Mouse (Mus musculus) MEL-GATA-1-ER (cell line): ENCODE measurements around the gene Xirp1.
"Not testable (repeated sequence)": the region's sequence is repeated elsewhere in the genome, so short reads cannot be mapped to it uniquely, and the experiment has no call there.

ENCODE experiments used
- DNase-seq: peaks from one replicate; pipeline ENCODE4 v3.0.0-alpha.2; 2012; ENCODE audit warnings: low read depth; ENCODE audit errors: extremely low read depth

Xirp1 gene

DNA sequence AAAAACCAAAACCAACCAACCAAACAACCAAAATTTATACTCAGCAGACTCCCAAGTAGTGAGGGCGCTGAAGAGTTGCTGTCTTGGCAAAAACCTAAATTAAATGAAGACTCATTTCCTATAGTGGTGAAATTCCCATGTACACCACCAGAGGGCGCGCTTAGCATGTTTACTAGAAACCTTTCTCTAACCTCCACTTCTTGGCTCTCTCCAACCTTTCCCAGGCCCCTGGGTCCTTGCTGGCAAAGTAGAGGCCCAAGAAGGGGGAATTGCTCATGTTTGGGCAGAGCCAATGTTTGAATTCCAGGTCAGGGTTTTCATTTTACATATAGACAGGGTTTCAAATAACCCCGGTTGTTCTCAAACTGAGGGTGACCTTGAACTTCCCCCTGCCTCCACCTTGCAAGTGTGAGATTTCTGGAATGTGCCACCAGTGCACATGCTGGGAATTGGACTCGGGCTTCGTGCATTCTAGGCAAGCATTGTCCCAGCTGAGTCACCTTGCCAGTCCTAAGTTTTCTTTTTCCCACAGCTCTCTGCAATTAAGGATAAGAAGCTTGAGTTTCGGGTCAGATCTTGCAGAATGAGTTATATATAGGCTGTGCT is 3.0 kb downstream of the Xirp1 start:
- DNase-seq: peak; percentile 36

DNA sequence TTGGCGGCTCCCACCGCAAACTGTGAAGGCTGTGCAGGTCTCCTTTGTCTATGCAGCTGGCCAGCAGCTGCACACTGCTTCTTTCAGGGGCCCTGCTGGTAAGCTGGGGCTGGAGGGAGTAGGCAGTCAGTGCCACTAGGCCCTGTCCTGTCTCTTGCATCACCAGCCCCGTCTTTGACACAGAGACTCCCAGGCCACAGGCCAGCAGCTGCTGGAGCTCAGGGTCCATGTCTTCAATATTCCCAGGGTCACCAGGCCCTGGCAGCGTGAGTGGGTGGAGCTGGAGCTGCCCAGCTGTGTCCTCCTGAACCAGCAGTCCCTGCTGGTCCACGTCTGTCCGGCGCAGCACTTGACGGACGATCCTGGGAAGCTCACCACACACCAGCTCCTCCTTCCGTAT is 6.4 kb downstream of the Xirp1 start:
- DNase-seq: no peak

DNA sequence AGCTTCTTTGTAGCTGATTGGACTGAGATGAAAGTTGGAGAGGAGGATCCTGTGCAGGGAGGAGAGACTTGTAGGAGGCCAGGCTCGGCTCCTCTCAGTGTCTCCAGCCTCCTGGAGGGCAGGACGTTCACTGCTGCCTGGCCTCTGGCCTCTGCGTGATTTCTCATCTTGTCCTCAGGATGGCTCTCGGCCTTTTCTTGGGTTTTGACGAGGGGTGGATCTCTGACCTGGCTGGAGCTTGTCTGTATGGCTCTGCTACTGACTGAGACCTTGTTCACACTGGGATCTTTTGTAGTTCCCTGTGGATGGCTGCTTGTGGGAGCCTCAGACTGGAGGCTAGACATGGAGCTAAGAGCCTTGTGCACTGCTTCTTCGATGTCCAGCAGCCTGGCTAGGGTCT is 8.6 kb downstream of the Xirp1 start:
- no peak for DNase-seq

DNA sequence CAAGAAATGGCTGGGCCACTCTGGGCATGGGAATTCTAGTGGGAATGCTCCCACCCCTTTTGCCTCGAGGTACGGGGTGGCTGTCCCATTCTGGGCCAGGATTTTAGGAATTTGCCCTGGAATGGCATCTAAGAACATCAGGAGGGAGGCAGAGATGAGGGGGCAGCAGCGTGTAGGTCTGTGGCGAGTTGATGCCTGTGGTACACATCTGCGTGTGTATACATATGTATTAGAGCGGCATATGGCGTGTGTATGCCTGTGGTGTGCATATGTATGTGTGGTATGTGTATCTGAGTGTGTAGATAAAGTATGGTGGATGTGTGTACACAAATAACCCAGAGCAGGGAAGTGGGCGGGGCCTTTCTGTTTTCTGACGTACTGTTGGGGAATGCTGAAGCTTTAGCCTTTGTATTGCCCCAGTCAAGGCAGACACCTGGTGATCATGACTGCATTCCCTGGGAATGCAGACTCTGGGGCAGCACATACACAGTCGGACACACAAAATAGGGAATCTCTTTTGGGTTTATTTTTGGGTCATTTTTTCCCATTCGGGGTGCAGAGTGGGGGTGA is 10.1 kb downstream of the Xirp1 start:
- DNase-seq: no peak

DNA sequence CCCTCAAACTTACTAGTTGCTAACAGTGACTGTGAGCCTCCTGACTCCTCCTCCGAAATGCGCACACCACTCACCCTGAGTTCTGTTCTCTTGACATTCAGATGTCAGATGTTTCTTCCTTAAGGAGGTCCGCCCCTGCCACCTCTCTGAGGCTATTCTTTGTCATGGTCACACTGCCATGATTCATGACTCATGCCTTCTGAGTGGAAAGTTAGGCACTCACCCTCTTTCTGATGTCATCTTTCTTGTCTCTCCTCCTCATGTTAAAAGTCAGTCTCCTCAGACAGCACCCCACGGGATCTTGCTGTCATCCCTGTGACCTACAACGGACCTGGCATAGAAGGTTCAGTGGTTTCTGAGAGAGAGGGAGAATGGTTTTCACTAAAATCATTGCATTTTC is 10.6 kb downstream of the Xirp1 start:
- no peak for DNase-seq

DNA sequence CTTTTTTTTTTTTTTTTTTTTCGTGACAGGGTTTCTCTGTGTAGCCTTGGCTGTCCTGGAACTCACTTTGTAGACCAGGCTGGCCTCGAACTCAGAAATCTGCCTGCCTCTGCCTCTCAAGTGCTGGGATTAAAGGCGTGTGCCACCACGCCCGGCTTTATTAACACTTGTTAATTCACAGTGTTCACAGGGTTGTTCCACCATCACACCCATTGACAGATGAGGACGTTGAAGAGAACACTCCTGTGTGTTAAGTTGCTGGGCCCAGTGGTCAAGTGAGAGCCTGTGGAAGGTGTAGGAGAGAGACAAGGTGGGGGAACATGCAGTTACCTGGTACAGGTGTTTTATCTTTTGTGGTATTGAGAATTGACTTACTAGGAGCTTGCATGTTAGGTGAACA is 11.2 kb downstream of the Xirp1 start:
- DNase-seq: not testable (repeated sequence)

DNA sequence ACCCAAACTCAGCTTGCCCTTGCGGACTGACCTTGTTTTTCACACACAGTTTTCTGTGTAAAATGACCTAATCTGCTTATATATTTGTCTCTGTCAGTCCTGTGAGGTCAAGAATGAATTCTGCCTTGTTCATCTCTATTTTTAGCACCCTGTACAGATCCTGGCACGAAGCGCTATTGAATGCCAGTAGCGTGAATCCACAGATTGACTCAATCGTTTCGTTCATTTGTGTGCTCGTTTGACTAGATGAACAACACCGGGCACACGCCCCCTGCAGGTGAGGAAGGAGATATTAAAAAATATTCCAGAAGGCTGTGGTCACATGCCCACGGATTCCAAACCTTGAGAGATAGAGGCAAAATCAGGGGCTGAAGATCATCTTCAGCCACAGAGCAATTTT is 11.9 kb downstream of the Xirp1 start:
- DNase-seq: peak; percentile 52

DNA sequence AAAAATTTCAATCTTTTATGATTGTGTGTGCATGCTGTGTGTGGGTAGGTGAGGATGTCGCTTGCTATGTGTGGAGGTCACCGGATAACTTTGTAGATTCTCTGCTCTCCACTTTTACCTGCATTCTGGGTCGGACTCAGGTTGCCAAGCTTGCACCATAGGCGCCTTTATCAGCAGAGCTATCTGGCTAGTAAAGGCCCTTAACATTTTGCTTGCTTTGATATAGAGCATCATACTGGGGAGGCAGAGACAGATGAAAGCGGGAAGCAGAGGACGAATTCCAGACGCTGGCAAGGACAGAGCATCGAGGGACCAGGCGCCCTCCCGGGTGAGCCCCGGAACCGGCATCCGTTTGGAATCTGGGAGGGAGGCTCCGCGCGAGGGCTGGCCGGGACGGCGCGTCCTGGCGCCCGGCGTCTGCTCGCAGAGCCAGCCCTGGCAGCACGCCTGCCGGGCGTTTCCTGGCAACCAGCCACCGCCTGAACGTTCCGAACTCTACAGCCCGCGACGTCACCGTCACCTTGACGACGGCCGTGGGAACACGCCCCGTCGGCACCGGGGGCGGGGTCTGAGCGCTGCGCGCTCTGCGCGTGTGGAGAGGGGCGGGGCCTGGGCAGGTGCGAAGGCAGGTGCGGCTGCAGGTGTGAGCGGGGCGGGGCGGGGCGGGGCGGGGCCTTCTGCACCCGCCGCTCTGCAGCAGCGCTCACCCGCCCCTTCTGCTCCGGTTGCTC is 12.5 kb downstream of the Xirp1 start:
- peak; percentile 53 for DNase-seq

DNA sequence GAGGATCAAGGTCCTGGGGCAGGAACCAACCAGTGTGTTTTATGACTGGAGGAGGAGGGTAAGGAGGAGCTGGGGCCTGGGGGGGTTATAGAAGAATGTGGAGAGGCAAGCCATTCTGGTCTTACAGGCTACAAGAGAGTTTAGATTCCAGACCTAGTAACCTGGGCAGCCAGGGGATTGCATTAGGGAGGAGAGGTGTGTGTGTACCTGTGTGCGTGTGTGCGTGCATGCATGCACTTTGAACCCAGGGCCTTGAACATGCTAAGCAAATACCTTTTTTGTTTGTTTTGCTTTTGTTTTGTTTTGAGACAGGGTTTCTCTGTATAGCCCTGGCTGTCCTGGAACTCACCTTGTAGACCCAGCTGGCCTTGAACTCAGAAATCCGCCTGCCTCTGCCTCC is 13.5 kb downstream of the Xirp1 start:
- no peak for DNase-seq

DNA sequence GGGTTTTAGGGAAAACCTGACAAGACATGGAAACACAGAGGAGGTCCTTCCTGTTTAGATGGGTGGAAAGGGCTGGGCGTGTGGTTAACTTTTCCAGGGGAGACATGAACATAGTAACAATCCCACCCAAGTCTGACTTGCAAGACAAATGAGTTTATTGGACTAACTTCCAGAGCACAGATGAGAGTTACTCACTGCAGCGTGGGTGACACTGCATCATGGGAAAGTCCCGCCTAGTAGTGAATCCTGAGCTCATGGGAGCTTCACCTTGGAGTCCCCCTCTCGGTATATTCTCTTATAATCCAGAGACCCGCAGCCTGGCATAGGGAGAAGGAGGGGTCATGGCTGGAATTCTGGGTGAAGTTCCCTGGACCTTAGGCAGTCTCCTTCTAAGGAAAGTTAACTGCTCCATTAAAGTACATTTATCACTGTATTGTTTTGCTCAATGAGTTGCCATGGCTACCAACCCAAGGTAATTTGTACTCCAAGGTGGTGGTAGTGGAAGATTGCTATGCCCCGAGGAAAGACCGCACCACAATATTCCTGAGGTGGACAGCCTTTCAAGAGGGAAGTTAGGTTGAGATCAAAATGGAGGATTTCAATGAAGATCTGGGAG is 14.1 kb downstream of the Xirp1 start:
- no peak for DNase-seq

DNA sequence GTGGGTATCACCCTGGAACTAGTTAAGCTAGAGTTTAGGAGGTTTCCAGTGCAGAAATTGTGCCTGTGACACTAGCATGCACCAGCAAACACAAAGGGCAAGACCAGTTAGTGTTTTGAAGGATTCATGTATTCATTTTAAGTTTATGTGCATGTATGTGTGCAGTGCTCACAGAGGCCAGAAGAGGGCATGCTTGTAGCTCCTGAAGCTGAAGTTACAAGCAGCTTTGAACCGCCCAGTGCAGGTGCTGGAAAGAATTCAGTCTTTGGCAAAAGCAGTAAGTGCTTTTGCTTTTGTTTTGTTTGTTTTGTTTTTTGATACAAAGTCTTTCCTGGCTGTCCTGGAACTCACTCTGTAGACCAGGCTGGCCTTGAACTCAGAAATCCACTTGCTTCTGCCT is 15.6 kb downstream of the Xirp1 start:
- no peak for DNase-seq

DNA sequence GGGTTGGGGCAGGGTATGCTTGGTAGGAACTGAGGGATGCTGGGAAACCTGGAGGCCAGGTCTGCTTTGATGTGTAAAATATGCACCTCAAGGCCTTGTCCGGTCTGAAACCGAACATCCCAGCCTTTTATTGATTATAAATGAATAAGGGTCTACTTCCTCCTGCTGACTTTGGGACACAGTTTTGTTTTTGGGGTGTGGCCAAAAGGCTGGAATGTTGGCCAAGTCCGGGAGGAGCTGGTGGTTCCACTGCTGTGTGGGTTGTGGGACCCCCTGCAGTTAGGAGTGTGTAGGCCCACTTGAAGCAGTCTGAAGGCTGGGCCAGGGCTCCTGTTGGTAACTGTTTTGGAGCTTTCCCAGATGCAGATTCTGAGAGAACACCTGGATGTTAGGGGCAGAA is 17.5 kb downstream of the Xirp1 start:
- no peak for DNase-seq

DNA sequence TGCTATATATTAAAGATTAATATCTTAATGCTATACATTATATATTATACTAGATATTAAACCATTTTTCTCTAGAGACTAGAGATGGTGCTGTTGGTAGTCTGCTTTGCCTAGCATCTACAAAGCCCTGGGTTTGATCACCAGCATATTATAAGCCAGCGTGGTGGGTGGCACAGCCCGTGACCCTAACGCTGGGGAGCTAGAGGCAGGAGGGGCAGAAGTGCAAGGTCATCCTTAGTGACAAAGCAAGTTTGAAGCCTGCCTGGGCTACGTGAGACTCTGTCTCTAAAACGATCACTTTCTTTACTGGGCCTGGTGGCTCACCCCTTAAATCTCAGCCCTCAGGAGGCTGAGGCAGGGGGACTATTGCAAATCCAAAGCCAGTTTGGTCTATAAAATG is 20.5 kb downstream of the Xirp1 start:
- no peak for DNase-seq

DNA sequence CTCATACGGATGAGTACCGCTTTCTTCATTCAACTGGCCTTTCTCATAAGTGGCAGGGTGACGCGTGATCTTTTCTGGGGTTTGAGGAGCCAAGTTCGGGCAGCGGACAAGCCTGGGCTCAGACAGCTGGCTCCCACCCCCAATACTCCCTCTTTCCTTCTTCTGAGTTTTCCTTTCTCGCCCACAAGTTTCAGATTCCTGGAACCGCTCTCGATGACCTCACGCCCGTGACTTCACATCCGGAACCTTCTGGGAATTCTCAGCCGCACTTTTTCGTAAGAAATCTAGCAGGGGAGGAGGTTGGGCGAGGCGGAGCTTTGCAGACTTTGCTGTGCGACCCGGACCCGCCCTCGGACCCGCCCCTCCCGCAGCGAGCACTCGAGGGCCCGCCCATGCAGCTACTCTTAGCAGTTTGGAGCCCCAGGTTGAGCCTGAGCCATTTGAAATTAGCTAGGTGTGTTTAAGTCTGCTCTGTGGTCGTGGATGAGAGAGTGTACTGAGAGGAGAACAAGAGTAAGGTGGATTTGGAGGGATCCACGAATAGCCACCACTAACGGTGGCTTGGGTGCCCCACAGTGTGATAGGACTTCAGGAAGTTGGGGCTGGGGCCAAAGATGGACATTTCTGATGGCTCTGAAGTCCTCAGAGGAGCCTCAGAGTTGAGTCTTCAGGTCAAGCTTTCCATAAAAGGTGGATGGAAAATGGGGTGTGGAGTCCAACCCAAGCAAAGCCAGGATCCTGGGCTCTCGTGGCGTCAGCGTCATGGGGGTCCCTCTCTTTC is 21.3 kb downstream of the Xirp1 start:
- DNase-seq: peak; percentile 73

DNA sequence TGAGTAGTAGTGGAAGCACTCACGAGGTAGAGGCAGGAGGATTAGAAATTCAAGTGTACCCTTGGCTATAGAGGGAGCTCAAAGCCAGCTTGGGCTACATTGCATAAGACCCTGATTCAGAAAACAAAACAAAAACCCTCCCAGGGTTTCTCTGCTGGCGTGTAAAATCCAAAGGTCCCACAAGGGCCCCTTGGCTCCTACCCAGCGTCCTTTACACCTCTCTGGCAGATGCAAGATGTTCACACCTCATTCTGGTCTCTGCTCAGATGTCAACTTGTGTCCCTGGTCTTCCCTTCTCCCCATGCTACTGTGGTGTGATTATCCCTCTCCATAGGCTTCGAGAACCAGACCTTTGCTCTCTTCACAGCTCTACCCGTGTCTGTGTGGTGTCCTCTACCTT is 22.6 kb downstream of the Xirp1 start:
- DNase-seq: no peak

DNA sequence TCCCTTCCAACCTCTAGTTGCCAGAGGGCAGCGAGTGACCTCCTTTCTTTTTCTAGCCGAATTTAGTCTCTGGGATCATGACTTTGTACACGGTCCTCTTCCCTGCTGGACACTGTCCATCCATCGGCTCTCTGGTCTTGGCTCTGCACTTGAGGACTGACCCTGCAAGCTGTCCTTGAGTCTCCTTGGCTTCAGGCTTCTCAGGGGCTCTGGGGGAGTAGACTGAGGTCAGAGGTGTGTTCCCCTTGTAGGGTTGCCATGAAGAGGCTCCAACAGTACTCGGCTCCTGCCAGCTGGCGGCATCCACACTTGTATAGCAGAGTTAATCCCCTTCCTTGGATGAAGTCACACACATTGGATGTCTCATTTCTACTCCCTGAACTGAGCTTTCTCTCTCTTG is 23.8 kb downstream of the Xirp1 start:
- no peak for DNase-seq

DNA sequence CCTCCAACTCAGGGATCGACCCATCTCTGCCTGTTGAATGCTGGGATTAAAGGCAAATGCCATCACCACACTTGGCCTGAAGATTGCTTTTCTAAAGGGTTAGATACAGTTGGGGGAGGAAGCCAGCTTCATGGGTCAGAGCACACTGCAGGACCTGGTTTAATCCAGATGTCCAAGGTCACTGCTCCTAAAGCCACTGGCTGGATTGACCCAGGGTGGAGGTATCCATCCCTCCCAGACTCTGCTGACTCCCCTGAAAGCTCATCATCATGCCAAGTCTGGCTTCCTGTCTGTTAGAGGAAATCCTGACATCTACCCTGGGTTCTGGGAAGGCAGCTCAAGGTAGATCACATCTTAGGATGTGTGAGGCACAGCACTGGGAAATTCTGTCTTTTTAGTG is 24.6 kb downstream of the Xirp1 start:
- DNase-seq: no peak

DNA sequence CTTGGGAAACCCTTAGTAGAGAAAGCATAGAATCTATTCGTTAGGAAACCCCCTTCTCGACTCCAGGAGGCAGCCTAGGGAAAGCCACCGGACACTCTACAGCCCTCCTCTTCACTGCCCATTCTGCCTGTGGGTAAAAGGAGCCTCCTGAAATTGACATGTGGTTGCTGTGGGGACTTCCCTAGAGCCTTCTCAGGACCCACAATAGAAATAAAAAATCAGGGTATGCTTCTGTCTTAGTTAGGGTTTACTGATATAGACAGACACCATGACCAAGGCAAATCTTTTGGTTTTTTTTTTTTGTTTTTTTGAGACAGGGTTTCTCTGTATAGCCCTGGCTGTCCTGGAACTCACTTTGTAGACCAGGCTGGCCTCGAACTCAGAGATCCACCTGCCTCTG is 27.3 kb downstream of the Xirp1 start:
- no peak for DNase-seq

DNA sequence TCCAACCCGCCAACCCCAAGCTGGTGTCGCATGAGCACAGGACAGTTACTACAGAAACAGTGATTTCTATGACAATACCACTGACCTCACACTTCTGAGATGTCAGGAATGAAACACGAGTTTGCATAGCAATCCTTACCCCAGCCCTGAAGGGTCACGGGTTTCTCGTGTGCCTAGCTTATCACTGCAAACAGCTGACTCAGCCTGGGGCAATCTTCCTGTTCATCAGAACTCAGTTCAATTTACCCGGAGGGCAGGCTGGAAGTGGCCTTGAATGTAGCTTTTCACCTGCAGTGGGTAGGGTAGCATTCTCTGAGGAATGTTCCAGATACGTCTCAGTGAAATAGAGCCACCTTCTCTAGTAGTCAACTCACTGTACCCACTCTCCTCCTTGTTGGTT is 29.2 kb downstream of the Xirp1 start:
- no peak for DNase-seq

DNA sequence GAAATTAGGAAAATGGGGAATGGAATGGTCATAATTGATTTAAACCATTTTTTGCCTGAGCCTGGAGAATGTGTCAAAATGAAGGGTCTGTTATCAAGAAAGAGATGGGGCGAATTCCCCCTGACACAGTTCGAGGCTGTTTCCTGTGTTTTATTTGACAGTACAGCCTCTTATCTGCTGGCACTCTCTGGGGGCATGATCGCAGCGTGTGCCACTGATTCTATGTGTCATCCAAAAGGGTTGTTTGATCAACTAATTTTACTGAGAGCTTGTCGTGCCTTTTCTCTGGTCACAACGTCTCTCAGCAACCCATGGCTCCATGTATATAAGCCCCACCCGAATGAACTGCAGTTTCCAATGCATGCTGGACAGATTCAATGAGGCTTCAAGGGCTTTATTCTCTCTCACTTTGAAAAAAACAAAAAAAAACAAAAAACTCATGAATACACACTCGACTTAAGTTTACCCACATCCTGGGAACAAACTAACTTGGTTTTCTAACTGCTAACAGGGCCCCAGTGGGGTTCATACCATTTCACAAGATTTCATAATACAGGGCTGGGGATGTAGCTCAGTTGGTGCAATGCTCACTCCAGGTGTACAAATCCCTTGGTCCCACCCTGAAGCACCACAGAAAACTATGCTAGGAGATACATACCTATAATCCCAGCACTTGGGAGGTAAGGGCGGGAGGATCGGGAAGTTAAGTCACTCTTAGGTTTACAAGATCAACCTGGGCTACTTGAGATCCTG is 30.1 kb downstream of the Xirp1 start:
- DNase-seq: no peak

DNA sequence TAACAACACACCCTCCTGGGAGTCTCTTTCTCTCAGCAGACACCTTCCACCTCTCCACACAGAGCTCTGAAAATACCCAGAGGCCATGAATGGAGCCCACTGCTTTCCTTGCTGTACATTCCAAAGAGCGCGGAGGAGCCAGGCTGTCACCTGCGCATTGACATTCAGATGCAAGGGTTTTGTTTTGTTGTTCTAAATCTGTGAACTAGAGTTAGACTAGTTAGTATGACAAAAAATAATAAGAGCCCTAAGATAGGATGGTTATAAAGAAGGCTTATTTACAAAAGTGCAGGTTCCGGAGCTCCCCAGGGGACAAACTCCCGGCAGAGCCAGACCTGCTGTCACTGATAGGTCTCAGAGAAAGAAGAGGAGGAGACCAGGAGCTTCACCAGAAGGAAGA is 32.1 kb downstream of the Xirp1 start:
- no peak for DNase-seq
